Mouse (Mus musculus): ENCODE measurements around the gene Fbxl18.

GRCm38 (mm10) chr5:142926204-142926939, 31.2 kb upstream of the Fbxl18 start:
- TF ChIP-seq CTCF (IDR thresholded peaks at IDR 0.05; ENCODE audit: extremely low read depth, insufficient read length, insufficient replicate concordance, low read depth, low read length) (no peak), POLR2A (IDR thresholded peaks at IDR 0.05; ENCODE audit: low read depth, low read length) (no peak)
